Mouse (Mus musculus) heart, embryonic 10.5 days (tissue): ENCODE results near the gene Gsdme. TPM values are rescaled to one million over a fixed set of nuclear protein-coding genes. Genes with fewer than 3 reads are reported as not detected.

Experiments
- DNase-seq: peaks from one replicate; pipeline ENCODE4 v3.0.0-alpha.2; 2017; ENCODE audit warnings: low spot score
- H3K27ac ChIP-seq: fragments of 300-500 bp; sonication (generic); 2 replicates; pipeline ENCODE4 v1.5.1; 2016; ENCODE audit warnings: mild to moderate bottlenecking
- H3K27me3 ChIP-seq: fragments of 300-500 bp; sonication (generic); 2 replicates; pipeline ENCODE4 v1.6.1; 2016; ENCODE audit warnings: mild to moderate bottlenecking; ENCODE audit not compliant: poor library complexity, insufficient read depth, severe bottlenecking
- H3K36me3 ChIP-seq: fragments of 300-500 bp; sonication (generic); 2 replicates; pipeline ENCODE4 v1.6.1; 2016; ENCODE audit warnings: mild to moderate bottlenecking, moderate library complexity
- H3K4me1 ChIP-seq: fragments of 300-500 bp; sonication (generic); 2 replicates; pipeline ENCODE4 v1.6.1; 2016; ENCODE audit warnings: mild to moderate bottlenecking
- H3K4me3 ChIP-seq: fragments of 300-500 bp; sonication (generic); 2 replicates; pipeline ENCODE4 v1.5.1; 2016; ENCODE audit warnings: mild to moderate bottlenecking, moderate library complexity
- H3K9me3 ChIP-seq: fragments of 300-500 bp; sonication (generic); 2 replicates; pipeline ENCODE4 v1.6.1; 2016; ENCODE audit warnings: mild to moderate bottlenecking, moderate library complexity
- WGBS: fragments of 180-500 bp; shearing (Covaris S2); methylation state at CpG from one replicate; pipeline ENCODE4 v1.1.7; 2016; 5-methylcytosine and 5-hydroxymethylcytosine counted together
- polyA plus RNA-seq: library from polyadenylated mRNA; unstranded; fragments of >200 nt; fragmentation: Nextera tagmentation; extraction: Ambion mirVana; gene quantifications from 2 replicates; pipeline ENCODE4 v1.2.1, GENCODE M21; 2016

Gsdme gene
- polyA plus RNA-seq, 1 experiment from 2014 or later, result 29.4 TPM

DNA sequence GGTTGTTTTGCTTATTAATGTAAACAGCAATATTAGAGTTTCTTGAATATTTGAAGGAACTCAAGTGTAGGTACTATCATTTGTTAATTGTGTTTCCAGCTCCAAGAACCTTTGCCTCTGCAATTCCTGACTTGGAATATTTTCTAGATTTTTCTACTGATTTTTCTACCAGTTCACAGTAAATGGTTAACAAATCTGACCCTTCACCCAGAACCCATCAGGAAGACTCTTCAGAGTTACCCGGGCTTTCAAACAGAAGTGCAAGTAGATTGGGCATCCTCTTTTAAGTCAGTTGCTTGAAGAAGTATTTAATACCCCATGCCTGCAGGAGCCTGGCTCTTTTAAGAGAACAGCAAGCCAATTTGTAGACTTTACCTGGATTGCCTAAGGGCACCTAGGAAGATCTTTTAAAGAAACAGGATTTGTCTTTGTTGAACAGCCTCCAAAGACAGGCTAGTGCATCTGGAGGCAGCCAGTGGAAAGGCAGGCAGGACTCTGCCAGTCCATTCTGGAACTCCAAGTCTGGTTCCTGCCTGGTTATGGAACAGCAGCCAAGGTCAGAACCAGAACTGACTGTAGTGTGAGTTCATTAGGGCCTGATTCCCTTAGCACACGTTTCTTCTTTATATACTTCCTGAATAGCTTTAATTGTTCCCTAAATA lies 48.8 kb downstream of the Gsdme start:
- peak; percentile 22 for DNase-seq
- Histone ChIP-seq H3K4me1 (0 out of 2 replicates have a peak, but pooled peaks cover 6% of the 10 kb centered on the region), H3K27ac (no peak overlapping the region), H3K36me3 (no peaks in the 10 kb centered on the region), H3K27me3 (no peaks in the 10 kb centered on the region), H3K4me3 (no peak overlapping the region), H3K9me3 (no peaks in the 10 kb centered on the region)
- WGBS, result 68% methylated on average over 2 of the region's 2 CpGs

DNA sequence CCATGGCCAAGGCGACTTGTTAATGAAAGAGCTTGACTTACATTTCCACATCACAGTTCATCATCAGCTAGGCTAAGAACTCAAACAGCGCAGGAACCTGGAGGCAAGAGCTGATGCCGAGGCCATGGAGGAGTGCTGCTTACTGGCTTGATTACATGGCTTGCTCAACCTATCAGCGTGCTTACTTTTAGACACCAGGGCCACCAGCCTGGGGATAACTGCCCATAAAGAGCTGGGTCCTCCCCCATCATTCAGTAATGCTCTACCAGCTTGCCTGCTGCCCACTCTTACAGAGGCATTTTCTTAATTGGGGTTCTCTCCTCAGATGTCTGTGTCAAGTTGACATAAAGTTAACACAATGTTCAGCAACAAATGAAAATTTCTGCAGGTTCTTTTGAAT lies 58.6 kb downstream of the Gsdme start:
- Histone ChIP-seq H3K4me3 (no peak overlapping the region), H3K4me1 (no peaks in the 10 kb centered on the region), H3K36me3 (no peaks in the 10 kb centered on the region), H3K27me3 (no peaks in the 10 kb centered on the region), H3K9me3 (no peaks in the 10 kb centered on the region), H3K27ac (no peak overlapping the region)
- DNase-seq, result peak; percentile 33
- WGBS, result 90% methylated on average over 4 of the region's 4 CpGs

DNA sequence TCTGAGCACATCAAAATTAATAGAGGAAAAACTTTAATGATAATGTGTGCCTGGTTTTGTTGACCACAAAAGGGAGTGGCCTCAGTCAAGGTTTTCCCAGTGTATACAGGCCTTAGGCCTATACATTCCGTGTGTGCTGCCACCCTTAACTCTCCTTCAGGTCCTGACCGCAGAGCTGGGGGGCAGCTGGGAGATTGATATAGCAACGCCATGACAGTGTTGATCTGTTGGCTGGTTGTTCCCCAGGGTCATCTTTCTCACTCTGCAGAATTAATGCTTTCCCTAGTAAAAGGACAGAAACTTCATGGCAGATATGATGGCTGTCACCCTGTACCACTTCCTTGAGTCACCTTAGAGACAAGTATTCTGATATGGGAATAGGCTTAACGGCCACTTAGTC lies 59.3 kb downstream of the Gsdme start:
- H3K27me3 ChIP-seq, result no peaks in the 10 kb centered on the region
- H3K4me1 ChIP-seq, result no peaks in the 10 kb centered on the region
- DNase-seq, result peak; percentile 57
- H3K36me3 ChIP-seq, result no peaks in the 10 kb centered on the region
- H3K9me3 ChIP-seq, result no peaks in the 10 kb centered on the region
- 86% methylated on average over 4 of the region's 4 CpGs for WGBS
- no peak overlapping the region for H3K4me3 ChIP-seq
- no peak overlapping the region for H3K27ac ChIP-seq

DNA sequence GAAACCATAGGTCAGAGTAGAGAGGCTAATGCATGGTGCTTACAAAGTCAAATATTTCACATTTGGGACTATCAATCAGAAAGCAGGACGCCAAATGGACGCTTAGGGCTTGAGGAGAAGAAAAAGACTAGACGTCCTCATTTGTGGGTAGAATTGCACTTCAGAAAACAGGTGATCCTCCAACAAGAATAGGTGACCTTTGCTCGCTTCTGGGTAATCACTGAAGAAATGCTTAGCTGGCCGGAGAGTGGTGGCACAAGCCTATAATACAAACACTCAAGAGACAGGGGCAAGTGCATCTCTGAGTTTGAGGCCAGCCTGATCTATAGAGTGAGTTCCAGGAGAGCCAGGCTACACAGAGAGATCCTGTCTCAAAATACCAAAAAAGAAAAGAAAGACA lies 69.8 kb downstream of the Gsdme start:
- Histone ChIP-seq H3K4me3 (no peak overlapping the region), H3K4me1 (0 out of 2 replicates have a peak, but pooled peaks cover 3% of the 10 kb centered on the region), H3K27me3 (no peaks in the 10 kb centered on the region), H3K27ac (no peak overlapping the region), H3K9me3 (no peaks in the 10 kb centered on the region), H3K36me3 (peaks cover 7% of the 10 kb centered on the region; the same call in 1 of the 2 replicates)
- no peak for DNase-seq
- 90% methylated on average over 5 of the region's 5 CpGs for WGBS

DNA sequence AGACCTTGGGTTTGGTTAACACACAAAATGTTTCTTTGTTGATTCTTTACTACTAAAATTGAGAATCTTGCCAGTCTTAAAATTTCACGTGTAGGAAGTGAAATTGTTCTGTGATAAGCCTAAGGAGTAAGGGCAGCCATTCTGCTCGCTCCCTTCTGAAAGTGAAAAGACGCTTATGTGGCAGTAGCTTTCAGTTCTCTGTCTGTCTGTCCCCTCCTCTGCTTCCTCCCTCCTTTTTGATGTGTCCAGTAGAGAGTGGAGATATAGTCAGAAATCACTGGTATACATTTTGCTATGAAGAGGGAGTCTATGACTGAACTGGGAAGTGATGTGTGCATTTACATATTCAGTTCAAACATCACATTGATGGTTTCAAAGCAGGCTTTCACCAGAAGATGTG lies 70.8 kb downstream of the Gsdme start:
- no peak overlapping the region for H3K4me3 ChIP-seq
- no peak overlapping the region for H3K27ac ChIP-seq
- H3K4me1 ChIP-seq, result peaks cover 9% of the 10 kb centered on the region; the same call in 1 of the 2 replicates
- WGBS, result 83% methylated on average over 3 of the region's 3 CpGs
- H3K27me3 ChIP-seq, result no peaks in the 10 kb centered on the region
- no peak for DNase-seq
- peaks cover 7% of the 10 kb centered on the region; the same call in 1 of the 2 replicates for H3K36me3 ChIP-seq
- H3K9me3 ChIP-seq, result no peaks in the 10 kb centered on the region

DNA sequence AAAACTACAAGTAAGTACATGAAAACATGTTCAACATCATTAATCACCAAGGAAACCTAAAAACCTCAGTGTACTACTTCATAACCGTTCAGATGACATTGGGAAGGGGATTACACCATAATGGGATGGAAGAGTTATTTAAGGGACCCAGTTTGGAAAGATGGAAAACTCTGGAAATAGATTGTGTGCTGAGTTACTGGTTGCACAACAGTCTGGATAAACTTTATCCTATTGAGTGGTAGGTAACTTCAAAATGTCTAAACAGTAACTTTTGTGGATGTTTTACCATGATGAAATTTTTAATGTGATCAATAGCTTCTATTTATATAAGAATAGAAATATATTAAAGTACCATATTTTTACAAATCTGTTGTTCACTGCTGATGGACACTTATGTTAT lies 71.5 kb downstream of the Gsdme start:
- Histone ChIP-seq H3K4me3 (no peak overlapping the region), H3K27me3 (no peaks in the 10 kb centered on the region), H3K36me3 (peaks cover 7% of the 10 kb centered on the region; the same call in 1 of the 2 replicates), H3K9me3 (no peaks in the 10 kb centered on the region), H3K4me1 (peaks cover 9% of the 10 kb centered on the region; the same call in 1 of the 2 replicates), H3K27ac (no peak overlapping the region)
- DNase-seq, result no peak
- 77% methylated on average over 1 of the region's 1 CpGs for WGBS

DNA sequence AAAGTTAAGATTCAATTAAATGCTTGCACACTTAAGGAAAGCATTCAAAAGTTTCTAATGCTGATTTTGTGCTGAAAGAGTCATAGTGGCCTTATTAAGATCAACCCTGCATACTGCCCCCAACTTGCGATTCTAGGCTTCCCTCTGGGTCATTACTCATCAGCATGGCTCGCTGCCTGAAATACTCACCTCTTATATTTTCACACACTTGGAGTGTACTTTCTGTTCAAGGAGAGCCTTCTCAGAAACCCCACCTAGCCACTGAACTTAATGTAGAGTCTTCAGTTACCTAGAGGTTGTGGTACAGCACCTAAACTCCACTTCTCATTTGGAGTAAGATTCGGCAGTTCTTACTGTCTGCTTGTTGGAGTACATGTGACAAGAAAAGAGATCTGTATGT lies 72.1 kb downstream of the Gsdme start:
- WGBS, result 90% methylated on average over 3 of the region's 3 CpGs
- Histone ChIP-seq H3K36me3 (peaks cover 7% of the 10 kb centered on the region; the same call in 1 of the 2 replicates), H3K4me3 (no peak overlapping the region), H3K4me1 (peaks cover 9% of the 10 kb centered on the region; the same call in 1 of the 2 replicates), H3K27ac (no peak overlapping the region), H3K27me3 (no peaks in the 10 kb centered on the region), H3K9me3 (no peaks in the 10 kb centered on the region)
- DNase-seq, result no peak

DNA sequence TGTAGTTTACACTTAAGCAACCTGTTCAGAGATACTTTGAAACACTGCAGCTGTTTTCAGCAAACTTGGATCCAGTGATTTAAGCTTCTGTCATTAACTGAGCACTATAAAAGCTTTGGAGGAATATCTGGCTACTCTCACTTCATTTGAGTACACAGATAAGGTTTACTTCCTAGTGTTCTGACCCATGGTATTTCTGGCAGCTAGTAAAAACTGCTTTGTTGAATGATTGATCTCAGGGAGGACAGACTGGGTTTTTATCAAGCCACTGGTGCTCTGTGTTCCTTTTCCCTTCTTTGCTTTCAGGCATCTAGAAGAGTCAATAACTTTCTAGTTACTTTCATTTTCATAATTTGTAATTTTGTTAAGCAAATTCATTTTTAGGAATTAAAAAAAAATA lies 74.3 kb downstream of the Gsdme start:
- Histone ChIP-seq H3K27me3 (no peaks in the 10 kb centered on the region), H3K36me3 (peaks cover 13% of the 10 kb centered on the region; the same call in 1 of the 2 replicates), H3K4me1 (peaks cover 9% of the 10 kb centered on the region; the same call in 1 of the 2 replicates), H3K27ac (no peak overlapping the region), H3K9me3 (no peaks in the 10 kb centered on the region), H3K4me3 (no peak overlapping the region)
- DNase-seq, result no peak

DNA sequence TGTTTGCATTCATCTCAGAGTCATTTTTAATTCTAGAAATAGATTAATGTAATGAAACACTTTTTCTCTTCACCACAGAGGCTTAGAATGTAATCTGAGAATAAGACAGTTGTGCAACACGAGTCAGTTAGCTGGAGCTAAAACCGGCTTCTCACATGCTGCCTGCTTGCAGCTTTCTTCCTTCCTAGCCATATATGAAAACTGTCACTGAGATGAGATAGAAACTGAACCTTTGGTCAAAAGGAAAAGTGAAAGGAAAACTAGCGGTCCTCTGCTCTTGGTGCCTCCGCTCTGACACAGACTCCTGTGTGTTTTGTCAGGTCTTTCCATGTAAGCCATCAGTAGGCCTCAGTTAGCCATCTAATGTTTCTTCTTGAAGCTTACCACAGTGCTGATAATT lies 75.7 kb downstream of the Gsdme start:
- WGBS, result 73% methylated on average over 4 of the region's 4 CpGs
- Histone ChIP-seq H3K27me3 (no peaks in the 10 kb centered on the region), H3K36me3 (peaks cover 26% of the 10 kb centered on the region; the same call in 1 of the 2 replicates), H3K9me3 (no peaks in the 10 kb centered on the region), H3K27ac (no peak overlapping the region), H3K4me1 (peaks cover 9% of the 10 kb centered on the region; the same call in 1 of the 2 replicates), H3K4me3 (no peak overlapping the region)
- DNase-seq, result no peak

DNA sequence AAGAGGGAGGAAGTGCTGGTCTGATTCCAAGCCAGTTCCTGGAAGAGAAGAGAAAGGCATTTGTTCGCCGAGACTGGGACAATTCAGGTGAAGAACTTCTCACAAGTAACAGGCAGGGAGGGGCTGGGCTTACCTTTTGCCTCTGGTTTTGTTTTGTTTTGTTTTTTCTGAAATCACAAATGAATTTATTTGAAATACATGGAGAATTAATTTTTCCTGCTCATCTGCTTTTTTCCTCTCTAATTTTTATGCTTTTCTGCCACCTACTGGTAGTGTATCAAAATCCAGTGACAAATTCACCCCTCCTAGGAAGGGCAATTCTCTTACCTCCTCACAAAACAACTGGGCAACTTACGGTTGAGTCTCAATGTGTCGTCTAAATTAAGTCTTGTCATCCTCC lies 83.5 kb downstream of the Gsdme start:
- Histone ChIP-seq H3K4me3 (no peak overlapping the region), H3K36me3 (peaks cover 20% of the 10 kb centered on the region; the same call in 1 of the 2 replicates), H3K9me3 (no peaks in the 10 kb centered on the region), H3K27ac (no peak overlapping the region), H3K27me3 (no peaks in the 10 kb centered on the region), H3K4me1 (no peaks in the 10 kb centered on the region)
- no peak for DNase-seq
- 70% methylated on average over 4 of the region's 4 CpGs for WGBS

DNA sequence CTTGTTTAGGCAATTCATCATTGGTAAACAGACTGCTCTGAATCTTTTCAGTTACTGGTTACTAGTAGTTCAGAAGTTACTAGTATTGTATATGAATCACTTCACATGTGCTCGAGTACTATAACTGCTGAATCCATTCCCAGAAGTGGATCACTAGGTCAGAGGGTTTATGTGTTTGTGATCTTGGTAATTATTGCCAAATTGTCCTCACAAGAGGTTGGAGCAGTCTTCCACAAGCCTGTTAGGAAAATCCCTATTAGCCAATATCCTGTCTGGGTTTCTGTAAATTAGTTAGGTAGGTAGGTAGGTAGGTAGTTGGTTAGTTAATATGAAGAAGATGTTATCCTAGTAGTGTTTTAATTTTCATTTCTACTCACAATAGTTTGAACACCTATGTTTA lies 87.9 kb downstream of the Gsdme start:
- H3K27me3 ChIP-seq, result no peaks in the 10 kb centered on the region
- no peak overlapping the region for H3K4me3 ChIP-seq
- DNase-seq, result no peak
- 89% methylated on average over 1 of the region's 1 CpGs for WGBS
- H3K27ac ChIP-seq, result no peak overlapping the region
- peaks cover 7% of the 10 kb centered on the region; the same call in 1 of the 2 replicates for H3K36me3 ChIP-seq
- no peaks in the 10 kb centered on the region for H3K4me1 ChIP-seq
- no peaks in the 10 kb centered on the region for H3K9me3 ChIP-seq

DNA sequence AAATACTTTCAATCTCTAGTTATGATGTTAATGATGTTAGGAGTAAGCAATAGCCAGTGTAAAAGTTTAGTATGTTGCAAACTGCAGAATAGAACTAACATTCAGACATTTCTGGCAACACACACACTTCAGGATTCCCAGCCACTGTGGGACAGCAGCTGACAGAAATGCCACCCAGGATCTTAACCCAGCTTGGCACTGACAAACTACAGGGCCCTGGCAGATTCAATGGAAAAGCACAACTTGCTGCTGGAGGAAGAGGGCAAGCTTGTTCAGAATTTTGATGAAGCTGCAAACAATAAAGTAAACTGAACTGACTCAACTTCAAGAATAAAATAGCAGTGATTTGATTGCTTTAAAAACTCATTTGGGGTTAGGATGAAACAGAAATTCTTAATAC lies 93.9 kb downstream of the Gsdme start:
- Histone ChIP-seq H3K4me1 (no peaks in the 10 kb centered on the region), H3K36me3 (peaks cover 9% of the 10 kb centered on the region; the same call in 1 of the 2 replicates), H3K27ac (no peak overlapping the region), H3K27me3 (no peaks in the 10 kb centered on the region), H3K9me3 (no peaks in the 10 kb centered on the region), H3K4me3 (no peak overlapping the region)
- no peak for DNase-seq

DNA sequence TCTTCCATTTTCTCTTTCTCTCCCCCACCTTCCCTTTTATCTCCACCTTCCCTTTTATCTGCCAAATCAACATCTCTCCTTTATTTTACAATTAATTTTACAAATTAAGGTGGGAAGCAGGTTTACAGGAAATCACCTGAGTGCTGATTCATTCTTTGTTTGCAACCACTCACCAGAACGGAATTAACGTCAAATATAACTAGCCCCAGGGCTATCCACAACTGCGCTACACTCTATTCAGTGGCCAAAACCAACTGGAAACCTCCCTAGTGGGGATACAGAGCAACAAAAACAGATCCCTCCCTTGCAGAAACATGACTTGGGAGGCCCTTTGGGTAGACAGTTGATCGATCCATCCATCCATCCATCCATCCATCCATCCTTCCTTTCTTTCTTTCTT lies 94.8 kb downstream of the Gsdme start:
- H3K4me3 ChIP-seq, result no peak overlapping the region
- peaks cover 9% of the 10 kb centered on the region; the same call in 1 of the 2 replicates for H3K36me3 ChIP-seq
- no peak for DNase-seq
- H3K27me3 ChIP-seq, result no peaks in the 10 kb centered on the region
- no peak overlapping the region for H3K27ac ChIP-seq
- no peaks in the 10 kb centered on the region for H3K9me3 ChIP-seq
- H3K4me1 ChIP-seq, result no peaks in the 10 kb centered on the region
- WGBS, result 91% methylated on average over 4 of the region's 4 CpGs

DNA sequence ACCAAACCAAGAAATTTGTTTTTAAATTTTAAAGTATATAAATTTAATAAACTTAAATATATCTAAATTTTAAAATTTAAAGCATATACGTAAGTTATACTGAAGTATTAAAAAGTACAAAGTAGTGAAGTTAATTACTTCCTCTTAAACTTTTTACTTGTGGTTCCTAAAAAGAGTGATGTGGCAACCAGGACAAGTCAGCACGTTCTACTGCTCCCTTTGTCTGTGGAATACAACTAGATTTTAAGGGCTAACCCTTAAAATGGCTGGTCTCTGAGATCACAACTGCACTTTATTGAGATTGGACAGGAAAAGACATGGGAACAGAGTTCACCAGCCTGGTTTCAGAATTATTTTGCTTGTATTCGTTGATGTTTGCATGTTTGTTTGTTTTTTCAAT lies 100.6 kb downstream of the Gsdme start:
- 90% methylated on average over 3 of the region's 3 CpGs for WGBS
- Histone ChIP-seq H3K27ac (no peak overlapping the region), H3K4me1 (no peaks in the 10 kb centered on the region), H3K36me3 (no peaks in the 10 kb centered on the region), H3K4me3 (no peak overlapping the region), H3K9me3 (no peaks in the 10 kb centered on the region), H3K27me3 (no peaks in the 10 kb centered on the region)
- no peak for DNase-seq
